In genomic region chr5:121949050-121949443, GRCm38 (mm10) we compare ENCODE assay signal across 8 mouse cellular contexts.
DNase-seq lines count a peak whose midpoint lies in the region; ATAC-seq and TF ChIP-seq lines count a peak whose summit lies in the region.

No protein-coding gene starts in this region.

- H3K9ac ChIP-seq in kidney, embryonic 16.5 days (replicated peaks; ENCODE audit: low read length) = peak overlapping the region; percentile 30; the same call in 1 of the 2 replicates
- peak overlapping the region; percentile 63; the same call in 1 of the 2 replicates for H3K9ac ChIP-seq in forebrain, embryonic 16.5 days (replicated peaks; ENCODE audit: low read depth, low read length)
- no peak overlapping the region for H3K9ac ChIP-seq in limb, embryonic 14.5 days (ENCODE audit: low read depth, low read length, severe bottlenecking)
- H3K9ac ChIP-seq in neural tube, embryonic 15.5 days (replicated peaks) = no peak overlapping the region

- DNase-seq in kidney, postnatal 36 days = no peak
- DNase-seq in limb, embryonic 14.5 days (ENCODE audit: low spot score) = no peak
- DNase-seq in embryo, embryonic 10.5 days (ENCODE audit: low spot score) = no peak
- DNase-seq in urinary bladder, adult 18-20 months (ENCODE audit: low spot score in 2 of 2) = no peak
- no peak for DNase-seq in urinary bladder, postnatal 14 days (ENCODE audit: low spot score)

- WGBS in kidney, embryonic 16.5 days = 7% methylated on average over 8 of the region's 8 CpGs
- 11% methylated on average over 8 of the region's 8 CpGs for WGBS in forebrain, embryonic 16.5 days
- 2% methylated on average over 8 of the region's 8 CpGs for WGBS in limb, embryonic 14.5 days
- 3% methylated on average over 8 of the region's 8 CpGs for WGBS in neural tube, embryonic 15.5 days

- peak overlapping the region; percentile 32; the same call in 1 of the 2 replicates for H3K27ac ChIP-seq in kidney, embryonic 16.5 days (ENCODE audit: low read length)
- H3K27ac ChIP-seq in forebrain, embryonic 16.5 days (ENCODE audit: low read length) = peak overlapping the region; percentile 95
- peak overlapping the region; percentile 48 for H3K27ac ChIP-seq in limb, embryonic 14.5 days (replicated peaks; ENCODE audit: low read depth, low read length)
- peak overlapping the region; percentile 85 for H3K27ac ChIP-seq in neural tube, embryonic 15.5 days (replicated peaks)

- no peaks in the 10 kb centered on the region for H3K36me3 ChIP-seq in kidney, embryonic 16.5 days (ENCODE audit: insufficient read depth, low read length)
- H3K36me3 ChIP-seq in forebrain, embryonic 16.5 days (ENCODE audit: control insufficient read depth, insufficient read depth) = no peaks in the 10 kb centered on the region
- H3K36me3 ChIP-seq in limb, embryonic 14.5 days (ENCODE audit: control insufficient read depth, insufficient read depth, low read length) = no peaks in the 10 kb centered on the region
- H3K36me3 ChIP-seq in neural tube, embryonic 15.5 days = no peaks in the 10 kb centered on the region

- H3K4me2 ChIP-seq in kidney, embryonic 16.5 days (replicated peaks; ENCODE audit: low read depth, low read length) = peak overlapping the region; percentile 53
- H3K4me2 ChIP-seq in forebrain, embryonic 16.5 days (ENCODE audit: low read length) = peak overlapping the region; percentile 70
- H3K4me2 ChIP-seq in limb, embryonic 14.5 days (replicated peaks; ENCODE audit: low read depth, low read length, severe bottlenecking) = peak overlapping the region; percentile 61
- peak overlapping the region; percentile 60 for H3K4me2 ChIP-seq in neural tube, embryonic 15.5 days

- H3K4me1 ChIP-seq in kidney, embryonic 16.5 days (ENCODE audit: insufficient read depth, low read length) = peaks cover 28% of the 10 kb centered on the region
- peaks cover 31% of the 10 kb centered on the region for H3K4me1 ChIP-seq in forebrain, embryonic 16.5 days (replicated peaks; ENCODE audit: control insufficient read depth, insufficient read depth, low read length)
- peaks cover 18% of the 10 kb centered on the region for H3K4me1 ChIP-seq in limb, embryonic 14.5 days (ENCODE audit: control insufficient read depth, insufficient read depth, low read length)
- H3K4me1 ChIP-seq in neural tube, embryonic 15.5 days = peaks cover 54% of the 10 kb centered on the region

- no peaks in the 10 kb centered on the region for H3K27me3 ChIP-seq in kidney, embryonic 16.5 days (ENCODE audit: insufficient read depth, low read length)
- no peaks in the 10 kb centered on the region for H3K27me3 ChIP-seq in forebrain, embryonic 16.5 days (replicated peaks; ENCODE audit: control insufficient read depth, insufficient read depth, low read length)
- H3K27me3 ChIP-seq in limb, embryonic 14.5 days (ENCODE audit: control insufficient read depth, insufficient read depth, low read length) = no peaks in the 10 kb centered on the region
- 0 out of 2 replicates have a peak, but pooled peaks cover 4% of the 10 kb centered on the region for H3K27me3 ChIP-seq in neural tube, embryonic 15.5 days (replicated peaks)

- peak overlapping the region; percentile 31; the same call in 1 of the 2 replicates for H3K4me3 ChIP-seq in kidney, embryonic 16.5 days (ENCODE audit: low read length)
- H3K4me3 ChIP-seq in forebrain, embryonic 16.5 days (replicated peaks; ENCODE audit: low read length) = peak overlapping the region; percentile 40; the same call in 1 of the 2 replicates
- peak overlapping the region; percentile 32 for H3K4me3 ChIP-seq in limb, embryonic 14.5 days (replicated peaks; ENCODE audit: low read length)
- no peak overlapping the region for H3K4me3 ChIP-seq in neural tube, embryonic 15.5 days (replicated peaks)

- 0 out of 2 replicates have a peak, but pooled peaks have one; percentile 5 for ATAC-seq in kidney, embryonic 16.5 days (ENCODE audit: low FRiP score, low TSS enrichment)
- ATAC-seq in forebrain, embryonic 16.5 days = peak; percentile 7; the same call in 1 of the 2 replicates
- peak; percentile 21; the same call in 1 of the 2 replicates for ATAC-seq in limb, embryonic 14.5 days (ENCODE audit: low FRiP score, low read depth)
- ATAC-seq in neural tube, embryonic 15.5 days (ENCODE audit: low FRiP score) = peak; percentile 20

- H3K9me3 ChIP-seq in kidney, embryonic 16.5 days (ENCODE audit: low read length) = no peaks in the 10 kb centered on the region
- no peaks in the 10 kb centered on the region for H3K9me3 ChIP-seq in forebrain, embryonic 16.5 days (ENCODE audit: control insufficient read depth, low read length)
- H3K9me3 ChIP-seq in limb, embryonic 14.5 days (ENCODE audit: control insufficient read depth, low read length) = no peaks in the 10 kb centered on the region
- H3K9me3 ChIP-seq in neural tube, embryonic 15.5 days (replicated peaks) = no peaks in the 10 kb centered on the region

- TF ChIP-seq POLR2A in limb, embryonic 14.5 days (IDR thresholded peaks at IDR 0.05; ENCODE audit: borderline replicate concordance, extremely low read depth, insufficient read depth, insufficient read length) = no peak

Comparison
In these comparisons a context has a peak if more than half of its experiments do, and no peak if none do; other contexts are left out.
1. H3K27ac ChIP-seq: peak in every context shown above with its lines; median percentile 95 in forebrain, embryonic 16.5 days; 85 in neural tube, embryonic 15.5 days; 48 in limb, embryonic 14.5 days; 32 in kidney, embryonic 16.5 days.
2. H3K9ac ChIP-seq: peak in kidney, embryonic 16.5 days (single experiment) and forebrain, embryonic 16.5 days (single experiment); none in limb, embryonic 14.5 days (single experiment) and neural tube, embryonic 15.5 days (single experiment).
3. Peak in every context shown above with its lines, with median percentiles within 50 percentile points of each other: ATAC-seq and H3K4me2 ChIP-seq.